Mouse (Mus musculus) testis, postnatal 10 days (tissue): ENCODE data around the gene Rbbp8nl.

Source experiments
- DNase-seq: peaks from one replicate; pipeline ENCODE4 v3.0.0; 2021; ENCODE audit warnings: low spot score

Rbbp8nl gene

DNA sequence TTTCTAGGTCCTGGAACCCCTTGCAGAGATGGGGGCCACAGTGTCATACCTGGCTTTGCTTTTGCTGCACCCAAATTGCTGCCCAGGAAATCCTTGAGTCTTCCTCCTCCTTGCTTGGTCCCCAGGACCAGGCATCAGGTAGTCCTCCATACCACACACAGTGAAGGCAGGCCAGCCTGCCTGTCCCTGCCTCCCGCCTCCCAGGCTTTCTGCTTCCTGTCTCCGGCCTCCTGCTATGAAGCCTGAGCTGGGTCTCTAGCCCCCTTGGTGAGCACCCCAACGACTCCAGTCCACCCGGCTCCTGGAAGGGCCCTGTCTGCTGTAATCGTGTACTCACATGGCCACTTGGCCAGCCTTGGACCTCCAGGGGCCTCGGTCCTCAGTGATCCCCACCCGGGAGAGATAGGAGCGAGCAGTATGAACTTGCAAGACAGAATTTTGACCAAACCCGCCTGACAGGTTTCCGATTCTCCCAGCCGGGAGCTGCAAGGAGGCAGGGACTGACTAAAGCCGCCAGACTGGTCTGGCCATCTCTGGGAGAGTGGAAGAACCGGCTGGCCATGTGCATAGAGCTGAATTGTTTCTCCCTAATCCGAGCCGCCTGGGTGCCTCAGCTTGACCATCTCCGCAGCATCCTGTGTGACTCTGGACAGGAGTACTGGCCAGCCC, at the start of gene Rbbp8nl:
Gene Rbbp8nl, minus strand, starts transcription at position 440 of the 669 bp plus-strand sequence.
- DNase-seq = no peak

GRCm38 (mm10) chr2:180334551-180334986, 44.9 kb upstream of the Rbbp8nl start, which contains the start of gene Gata5:
Gata5 (minus strand) TSS chr2:180334699.
- peak; percentile 61 for DNase-seq

DNA sequence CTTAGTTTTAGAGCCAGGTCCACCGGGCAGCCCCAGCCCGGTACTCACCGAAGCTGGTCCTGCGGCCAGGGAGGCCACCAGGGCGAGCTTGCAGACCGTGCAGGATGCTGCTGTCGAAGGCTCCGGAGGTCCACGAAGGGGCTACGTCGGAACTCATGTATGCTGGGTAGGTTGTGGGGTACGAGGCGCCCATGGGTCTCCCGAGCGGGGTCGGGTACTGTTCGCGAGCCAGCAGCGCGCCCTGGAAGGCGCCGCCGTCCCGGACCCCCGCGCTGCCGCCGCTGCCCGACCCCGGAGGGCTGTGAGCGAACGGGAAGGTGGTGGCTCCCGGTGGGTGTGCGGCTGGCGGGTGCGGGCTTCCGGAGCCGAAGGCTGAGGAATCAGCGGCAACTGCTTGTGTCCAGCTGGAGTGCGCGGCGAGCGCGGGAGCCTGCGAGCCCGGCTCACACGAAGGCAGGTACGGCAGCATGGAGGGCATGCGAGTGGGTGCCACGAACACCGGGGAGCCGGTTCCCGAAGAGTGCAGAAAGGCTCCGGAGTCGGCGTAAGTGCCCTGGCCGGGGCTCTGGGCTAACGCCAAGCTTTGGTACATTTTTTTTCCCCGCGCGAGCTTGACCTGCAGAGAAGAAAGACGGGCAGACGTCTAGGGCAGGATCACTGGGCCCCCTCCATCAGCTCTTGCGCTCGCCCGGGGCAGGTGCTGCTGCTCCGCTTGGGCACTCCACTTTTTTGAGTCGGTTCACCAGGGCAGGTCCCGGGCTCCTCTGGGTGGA, 44.3 kb upstream of the Rbbp8nl start:
- DNase-seq = no peak

DNA sequence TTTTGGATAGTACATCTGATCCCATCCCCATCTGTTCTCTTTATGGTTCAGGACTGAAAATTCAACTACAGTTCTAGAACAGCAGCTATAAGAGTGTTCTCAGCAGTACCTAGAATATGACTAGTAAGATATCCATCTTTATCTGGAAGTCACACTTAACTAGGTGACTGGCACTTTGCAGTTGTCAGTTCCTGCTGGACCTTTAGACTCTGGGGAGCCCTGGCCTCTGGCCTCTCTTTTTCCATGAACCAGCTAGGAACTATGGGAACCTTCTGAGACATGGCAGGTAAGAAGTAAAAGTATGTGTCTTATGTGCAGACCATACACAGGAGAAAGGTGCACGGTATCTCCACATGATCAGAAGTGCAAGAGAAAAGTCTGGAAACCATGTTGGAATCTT, 39.8 kb upstream of the Rbbp8nl start:
- no peak for DNase-seq

- DNase-seq = no peak
Observed at GRCm38 (mm10) chr2:180322674-180323355, 33.1 kb upstream of the Rbbp8nl start.

- no peak for DNase-seq
Observed at GRCm38 (mm10) chr2:180320216-180320615, 30.5 kb upstream of the Rbbp8nl start.

DNA sequence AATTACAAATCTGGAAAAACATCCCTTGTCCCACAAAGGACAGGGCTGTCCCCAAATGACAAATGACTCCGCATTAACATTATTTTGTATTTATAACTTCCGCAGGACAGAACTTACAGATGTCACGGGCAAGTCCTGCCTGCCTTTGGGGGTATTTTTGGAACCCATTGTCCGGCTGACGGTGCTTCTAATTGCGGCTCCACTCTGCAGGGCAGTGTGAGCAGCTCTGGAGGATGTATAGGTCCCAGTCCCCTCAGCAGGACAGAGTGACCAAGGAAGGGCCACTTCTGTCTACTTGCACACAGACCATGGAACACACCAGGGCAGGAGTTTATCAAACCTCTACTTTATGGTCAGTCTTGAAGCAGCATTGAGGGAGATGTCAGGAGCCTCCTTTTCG, 27.9 kb upstream of the Rbbp8nl start:
- DNase-seq = no peak

- no peak for DNase-seq
Observed at GRCm38 (mm10) chr2:180314292-180314691, 24.6 kb upstream of the Rbbp8nl start.

DNA sequence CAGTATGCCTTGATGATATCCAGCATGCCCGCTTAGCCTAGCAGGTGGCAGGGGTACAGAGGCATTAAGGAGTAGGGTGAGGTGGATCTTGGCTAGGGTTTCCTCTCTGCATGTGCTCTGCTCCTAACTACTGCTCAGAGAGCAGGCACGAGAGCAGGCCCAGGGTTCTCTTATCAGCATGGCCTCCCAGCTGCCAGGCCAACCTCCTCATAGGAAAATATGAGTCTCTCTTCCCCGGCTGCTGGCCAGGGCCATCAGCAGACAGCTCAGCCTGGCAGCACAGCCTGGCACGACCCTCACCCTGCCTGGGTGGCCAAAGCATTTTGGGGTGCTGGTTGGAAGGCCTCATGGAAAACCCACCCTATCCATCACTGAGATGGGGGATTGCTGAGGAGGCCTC, 21.5 kb upstream of the Rbbp8nl start:
- DNase-seq = no peak

DNA sequence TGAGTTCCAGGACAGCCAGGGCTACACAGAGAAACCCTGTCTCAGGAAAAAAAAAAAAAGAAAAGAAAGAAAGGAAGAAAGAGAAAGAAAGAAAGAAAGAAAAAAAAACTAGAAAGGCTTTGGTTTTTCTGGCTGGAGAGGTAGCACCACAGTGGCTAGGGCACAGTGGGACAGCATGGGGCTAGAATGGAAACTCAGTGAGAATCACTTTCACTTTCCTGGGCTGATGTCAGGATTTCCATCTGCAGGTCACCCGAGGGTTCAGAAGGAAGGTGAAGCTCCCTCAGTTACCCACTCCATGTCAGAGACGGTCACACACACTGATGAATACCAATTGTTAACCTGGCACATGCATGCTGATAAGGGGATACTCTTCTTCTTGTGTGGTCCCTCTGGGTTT, 18.0 kb upstream of the Rbbp8nl start:
- no peak for DNase-seq

DNA sequence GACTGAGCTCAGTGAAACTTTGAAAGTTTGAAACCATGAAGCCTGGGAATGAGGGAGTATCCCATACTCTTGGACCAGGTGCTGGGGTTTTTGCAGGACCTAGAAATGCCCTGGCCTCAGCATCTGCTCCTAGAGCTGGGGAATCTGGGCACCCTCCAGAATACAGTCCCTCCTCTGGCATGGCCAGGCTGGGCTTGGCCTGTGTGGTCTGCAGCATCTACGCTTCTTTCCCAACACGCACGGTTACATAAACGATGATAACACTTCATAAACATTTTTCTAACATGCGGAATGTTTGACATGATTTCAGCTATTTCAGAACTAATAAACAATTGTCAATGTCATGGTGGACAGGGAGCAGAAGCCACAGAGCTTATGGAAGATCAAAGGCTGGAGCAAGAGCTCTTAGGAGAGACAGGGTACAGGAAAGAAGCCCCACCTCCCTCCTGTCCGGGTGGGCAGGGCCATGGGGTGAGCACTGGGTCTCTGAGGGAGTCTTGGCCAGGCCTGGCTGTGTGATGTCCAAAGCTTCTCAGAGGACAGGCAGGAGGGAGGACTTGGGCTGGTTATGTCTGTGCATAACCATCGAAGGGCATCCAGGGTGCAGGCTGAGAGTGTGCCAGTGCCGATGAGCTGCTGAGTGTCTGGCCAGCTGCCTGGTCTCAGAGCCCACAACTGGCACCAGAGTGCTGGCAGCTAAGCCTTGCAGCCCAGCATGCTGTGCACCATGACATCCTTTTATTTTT, 16.9 kb upstream of the Rbbp8nl start:
- no peak for DNase-seq

- DNase-seq = no peak
Observed at GRCm38 (mm10) chr2:180306009-180306408, 16.3 kb upstream of the Rbbp8nl start.

GRCm38 (mm10) chr2:180305490-180305889, 15.8 kb upstream of the Rbbp8nl start:
- no peak for DNase-seq

DNA sequence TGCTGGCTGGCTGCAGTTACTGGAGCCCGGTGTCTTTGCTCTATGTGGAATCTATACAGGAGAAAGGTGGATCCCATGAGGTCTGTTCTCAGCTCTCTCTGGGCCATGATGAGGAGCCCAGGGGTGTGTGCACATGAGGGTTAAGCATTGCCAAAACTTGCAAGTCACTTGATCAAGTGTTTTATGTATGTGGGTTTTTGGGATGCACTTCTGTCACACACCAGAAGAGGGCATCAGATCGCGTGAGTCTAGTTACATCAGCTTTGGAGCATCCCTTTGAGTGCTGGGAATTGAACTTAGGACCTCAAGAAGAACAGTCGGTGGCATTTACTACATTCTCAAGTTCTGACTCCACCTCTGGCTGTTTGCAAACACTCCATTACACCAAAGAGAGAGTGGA, 14.9 kb upstream of the Rbbp8nl start:
- DNase-seq = no peak

DNA sequence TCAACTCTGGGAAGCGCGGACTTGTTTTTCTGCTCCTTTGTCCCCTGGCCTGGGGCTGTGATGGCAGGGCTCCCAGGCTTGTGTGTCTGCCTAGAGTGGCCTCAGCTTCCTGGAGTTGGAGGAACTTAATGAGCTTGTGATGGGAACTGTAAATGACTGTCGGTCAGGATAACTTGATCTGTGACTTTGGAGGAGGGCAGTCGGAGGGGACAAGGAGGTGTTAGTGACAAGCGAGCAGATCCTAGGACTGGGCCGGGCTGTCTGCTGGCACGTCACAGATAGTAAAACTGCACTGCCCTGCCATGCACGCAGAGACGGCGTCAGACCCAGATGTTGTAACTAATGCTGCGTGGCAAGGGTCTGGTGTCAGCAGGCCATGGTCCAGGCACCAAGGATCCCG, 13.8 kb upstream of the Rbbp8nl start:
- no peak for DNase-seq

DNA sequence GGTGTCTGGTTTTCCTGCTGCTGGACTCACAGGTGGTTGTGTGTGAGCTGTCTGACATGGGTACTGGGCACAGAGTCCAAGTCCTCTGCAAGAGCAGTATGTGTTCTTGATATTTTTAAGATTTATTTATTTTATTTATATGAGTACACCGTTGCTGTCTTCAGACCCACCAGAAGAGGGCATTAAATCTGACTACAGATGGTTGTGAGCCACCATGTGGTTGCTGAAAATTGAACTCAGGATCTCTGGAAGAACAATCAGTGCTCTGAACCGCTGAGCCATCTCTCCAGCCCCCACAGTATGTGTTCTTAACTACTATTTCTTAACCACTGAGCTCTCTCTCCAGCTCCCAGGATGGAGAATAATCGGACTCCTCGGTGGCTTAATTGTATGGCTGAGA, 12.5 kb upstream of the Rbbp8nl start:
- DNase-seq = no peak

- DNase-seq = no peak
Observed at GRCm38 (mm10) chr2:180300771-180301170, 11.1 kb upstream of the Rbbp8nl start.

GRCm38 (mm10) chr2:180300252-180300651, 10.6 kb upstream of the Rbbp8nl start:
- DNase-seq = no peak

DNA sequence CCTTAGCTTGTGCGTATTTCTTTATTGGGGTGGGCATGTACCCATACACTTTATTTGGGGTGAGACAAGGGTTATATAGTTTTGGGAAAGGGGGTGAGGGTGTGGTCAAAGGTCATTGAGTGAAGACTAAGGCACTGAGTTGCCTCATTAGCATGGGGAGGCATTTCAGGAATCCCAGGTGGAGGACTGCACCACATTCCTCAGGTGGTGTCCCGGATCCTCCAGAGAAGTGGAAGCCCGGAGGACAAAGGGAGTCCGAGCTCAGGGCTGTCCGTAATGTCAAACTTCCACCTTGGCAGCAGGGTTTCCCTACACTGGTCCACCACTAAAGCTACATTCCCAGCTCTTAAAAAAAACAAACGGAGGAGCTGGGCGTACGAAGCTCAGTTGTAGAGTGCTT, 3.2 kb upstream of the Rbbp8nl start:
- no peak for DNase-seq

DNA sequence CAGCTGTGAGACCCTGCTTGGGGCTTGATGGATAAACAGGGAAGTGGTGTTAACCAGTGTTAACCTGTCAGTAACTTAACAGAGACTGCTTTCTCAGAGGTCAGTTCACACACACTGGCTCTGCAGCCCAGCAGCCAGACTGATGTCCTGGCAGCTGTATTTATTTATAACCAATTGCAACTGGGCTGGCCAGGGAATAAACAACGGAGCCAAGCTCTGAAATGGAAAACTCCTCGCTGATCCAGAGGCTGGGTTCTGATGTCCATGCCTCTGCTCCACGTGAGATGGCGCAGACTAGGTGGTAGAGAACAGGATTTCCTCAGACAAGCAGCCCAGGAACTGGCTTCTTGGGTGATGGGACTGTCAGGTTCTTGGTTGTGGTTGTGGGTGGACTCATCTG, 2.3 kb upstream of the Rbbp8nl start:
- no peak for DNase-seq

DNA sequence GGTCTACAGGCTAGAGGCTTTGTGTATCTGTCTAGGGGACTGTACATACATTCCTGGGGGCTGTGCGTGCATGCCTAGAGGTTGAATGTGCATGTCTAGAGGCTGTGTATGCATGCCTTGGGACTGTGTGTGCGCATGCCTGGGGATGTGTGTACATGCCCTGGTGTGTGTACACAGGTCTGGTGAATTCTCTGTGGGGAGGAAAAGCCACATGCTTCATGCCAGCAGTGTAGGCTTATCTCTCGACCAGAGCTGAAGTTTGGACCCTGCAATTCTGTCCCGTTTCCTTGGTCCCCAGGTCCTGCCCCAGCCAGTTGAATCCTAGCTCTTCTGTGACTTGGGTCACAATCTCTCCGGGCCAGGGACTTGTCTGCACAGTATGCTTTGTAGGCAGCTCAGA, 1.9 kb upstream of the Rbbp8nl start:
- DNase-seq = no peak

GRCm38 (mm10) chr2:180290503-180290902, 824 bp upstream of the Rbbp8nl start:
- DNase-seq = no peak
